Comparison of ENCODE assay signal across 1 mouse cellular context in genomic region chr9:15279649-15280490, GRCm38 (mm10).
A peak's percentile ranks its signal among the peaks of the same experiment; 100 is the strongest.
TF ChIP-seq lines count a peak whose summit lies in the region.

Med17 (minus strand) TSS chr9:15279931.

TF ChIP-seq in MEL, 35 proteins besides CTCF, POLR2A, EP300 and RAD21 (continued from another document):
- TF ChIP-seq MYC (IDR thresholded peaks at IDR 0.05; ENCODE audit: low read depth, low read length), result peak; percentile 98
- TF ChIP-seq ZNF384 (IDR thresholded peaks at IDR 0.05; ENCODE audit: low read depth, low read length), result no peak; the same call in 1 of the 2 replicates
- TF ChIP-seq ZMIZ1 (IDR thresholded peaks at IDR 0.05; ENCODE audit: low read depth, low read length), result peak; percentile 98
- no peak for TF ChIP-seq MYB (IDR thresholded peaks at IDR 0.05; ENCODE audit: low read depth, low read length)
- 0 out of 2 replicates have a peak, but pooled peaks have one; percentile 30 for TF ChIP-seq JUND (IDR thresholded peaks at IDR 0.05; ENCODE audit: low read depth, low read length)
TF ChIP-seq in MEL: peak in this region for 23.
